Mouse (Mus musculus): Measurements from ENCODE around the gene Yif1a. TPM values are rescaled to one million over a fixed set of nuclear protein-coding genes. Genes with fewer than 3 reads are reported as not detected.
A peak's percentile ranks its signal among the peaks of the same experiment; 100 is the strongest.

Gene Yif1a
- total and polyA plus RNA-seq, 2 experiments from 2014 or later = 109 to 168 TPM

GRCm38 (mm10) chr19:5062041-5062440 is 26.3 kb upstream of the Yif1a start:
- Histone ChIP-seq H3K9ac (replicated peaks; ENCODE audit: low read depth, low read length) (no peak overlapping the region), H3K27me3 (ENCODE audit: control insufficient read depth, insufficient read depth, low read length) (peaks cover 4% of the 10 kb centered on the region; the same call in 1 of the 2 replicates), H3K9me3 (replicated peaks; ENCODE audit: control insufficient read depth, low read length) (no peaks in the 10 kb centered on the region), H3K4me1 (ENCODE audit: control insufficient read depth, insufficient read depth) (peaks cover 19% of the 10 kb centered on the region), H3K4me2 (ENCODE audit: low read depth, low read length) (no peak overlapping the region), H3K36me3 (replicated peaks; ENCODE audit: control insufficient read depth, insufficient read depth, low read length) (no peaks in the 10 kb centered on the region), H3K4me3 (ENCODE audit: low read depth, low read length) (no peak overlapping the region), H3K27ac (ENCODE audit: low read depth) (no peak overlapping the region)
- DNase-seq (ENCODE audit: low spot score) (no peak), ATAC-seq (ENCODE audit: insufficient read depth, low read depth) (no peak)
- no peak for TF ChIP-seq EP300 (IDR thresholded peaks at IDR 0.05; ENCODE audit: low read depth)
- TF ChIP-seq CTCF (IDR thresholded peaks at IDR 0.05; ENCODE audit: low read depth) = no peak
- WGBS = 75% methylated on average over 5 of the region's 5 CpGs

- DNase-seq (ENCODE audit: low spot score) (no peak), ATAC-seq (ENCODE audit: insufficient read depth, low read depth) (no peak)
- Histone ChIP-seq H3K9me3 (replicated peaks; ENCODE audit: control insufficient read depth, low read length) (no peaks in the 10 kb centered on the region), H3K4me3 (ENCODE audit: low read depth, low read length) (no peak overlapping the region), H3K9ac (replicated peaks; ENCODE audit: low read depth, low read length) (no peak overlapping the region), H3K27me3 (ENCODE audit: control insufficient read depth, insufficient read depth, low read length) (peaks cover 6% of the 10 kb centered on the region; the same call in 1 of the 2 replicates), H3K4me2 (ENCODE audit: low read depth, low read length) (no peak overlapping the region), H3K27ac (ENCODE audit: low read depth) (no peak overlapping the region), H3K4me1 (ENCODE audit: control insufficient read depth, insufficient read depth) (peaks cover 24% of the 10 kb centered on the region), H3K36me3 (replicated peaks; ENCODE audit: control insufficient read depth, insufficient read depth, low read length) (no peaks in the 10 kb centered on the region)
- 58% methylated on average over 6 of the region's 6 CpGs for WGBS
- TF ChIP-seq EP300 (IDR thresholded peaks at IDR 0.05; ENCODE audit: low read depth) = no peak
These were observed 25.9 kb upstream of the Yif1a start for GRCm38 (mm10) chr19:5062446-5062845.

GRCm38 (mm10) chr19:5065104-5065503 is 23.2 kb upstream of the Yif1a start:
- no peaks in the 10 kb centered on the region for H3K9me3 ChIP-seq (replicated peaks; ENCODE audit: control insufficient read depth, low read length)
- ATAC-seq (ENCODE audit: insufficient read depth, low read depth) = no peak

GRCm38 (mm10) chr19:5067040-5067799 is 21.1 kb upstream of the Yif1a start:
- H3K36me3 ChIP-seq (replicated peaks; ENCODE audit: control insufficient read depth, insufficient read depth, low read length) = no peaks in the 10 kb centered on the region
- peak overlapping the region; percentile 53 for H3K4me3 ChIP-seq (ENCODE audit: low read depth, low read length)
- 0 out of 2 replicates have a peak overlapping the region, but pooled peaks have one; percentile 56 for H3K9ac ChIP-seq (replicated peaks; ENCODE audit: low read depth, low read length)
- no peaks in the 10 kb centered on the region for H3K9me3 ChIP-seq (replicated peaks; ENCODE audit: control insufficient read depth, low read length)
- TF ChIP-seq EP300 (IDR thresholded peaks at IDR 0.05; ENCODE audit: low read depth) (no peak), CTCF (IDR thresholded peaks at IDR 0.05; ENCODE audit: low read depth) (no peak)
- no peak for ATAC-seq (ENCODE audit: insufficient read depth, low read depth)
- WGBS = 10% methylated on average over 15 of the region's 15 CpGs
- peaks cover 38% of the 10 kb centered on the region for H3K27me3 ChIP-seq (ENCODE audit: control insufficient read depth, insufficient read depth, low read length)
- H3K4me1 ChIP-seq (ENCODE audit: control insufficient read depth, insufficient read depth) = peaks cover 21% of the 10 kb centered on the region
- peak overlapping the region; percentile 66 for H3K27ac ChIP-seq (ENCODE audit: low read depth)
- DNase-seq (ENCODE audit: low spot score) = no peak
- H3K4me2 ChIP-seq (ENCODE audit: low read depth, low read length) = peak overlapping the region; percentile 89

More at GRCm38 (mm10) chr19:5065104-5065503, 23.2 kb upstream of the Yif1a start:
- H3K4me3 ChIP-seq (ENCODE audit: low read depth, low read length) = no peak overlapping the region
- H3K36me3 ChIP-seq (replicated peaks; ENCODE audit: control insufficient read depth, insufficient read depth, low read length) = no peaks in the 10 kb centered on the region
- no peak overlapping the region for H3K27ac ChIP-seq (ENCODE audit: low read depth)
- WGBS = 46% methylated on average over 7 of the region's 7 CpGs
- H3K4me1 ChIP-seq (ENCODE audit: control insufficient read depth, insufficient read depth) = peaks cover 20% of the 10 kb centered on the region
- peaks cover 27% of the 10 kb centered on the region for H3K27me3 ChIP-seq (ENCODE audit: control insufficient read depth, insufficient read depth, low read length)
- DNase-seq (ENCODE audit: low spot score) = no peak
- no peak overlapping the region for H3K4me2 ChIP-seq (ENCODE audit: low read depth, low read length)
- no peak overlapping the region for H3K9ac ChIP-seq (replicated peaks; ENCODE audit: low read depth, low read length)
- TF ChIP-seq EP300 (IDR thresholded peaks at IDR 0.05; ENCODE audit: low read depth) (no peak), CTCF (IDR thresholded peaks at IDR 0.05; ENCODE audit: low read depth) (no peak)

GRCm38 (mm10) chr19:5067867-5068569 is 20.3 kb upstream of the Yif1a start, which contains the start of gene Cd248:
TSS of gene Cd248 (plus strand) at chr19:5068078.
- peaks cover 38% of the 10 kb centered on the region for H3K27me3 ChIP-seq (ENCODE audit: control insufficient read depth, insufficient read depth, low read length)
- peak within 1 kb of the TSS; percentile 56 for H3K9ac ChIP-seq (replicated peaks; ENCODE audit: low read depth, low read length)
- peak within 1 kb of the TSS; percentile 66 for H3K27ac ChIP-seq (ENCODE audit: low read depth)
- peak; percentile 74 for DNase-seq (ENCODE audit: low spot score)
- WGBS = 2% methylated on average over 53 of the region's 56 CpGs
- TF ChIP-seq CTCF (IDR thresholded peaks at IDR 0.05; ENCODE audit: low read depth) (no peak), EP300 (IDR thresholded peaks at IDR 0.05; ENCODE audit: low read depth) (no peak)
- no peaks in the 10 kb centered on the region for H3K9me3 ChIP-seq (replicated peaks; ENCODE audit: control insufficient read depth, low read length)
- H3K4me3 ChIP-seq (ENCODE audit: low read depth, low read length) = peak within 1 kb of the TSS; percentile 53
- no peaks in the 10 kb centered on the region for H3K36me3 ChIP-seq (replicated peaks; ENCODE audit: control insufficient read depth, insufficient read depth, low read length)
- H3K4me1 ChIP-seq (ENCODE audit: control insufficient read depth, insufficient read depth) = peaks cover 21% of the 10 kb centered on the region
- peak within 1 kb of the TSS; percentile 89 for H3K4me2 ChIP-seq (ENCODE audit: low read depth, low read length)
- ATAC-seq (ENCODE audit: insufficient read depth, low read depth) = peak; percentile 70
